Mouse (Mus musculus): ENCODE measurements around the gene Dlg4. TPM values are rescaled to one million over a fixed set of nuclear protein-coding genes. Genes with fewer than 3 reads are reported as not detected.

The Dlg4 gene
- 210 and 442 TPM in 2 replicates for polyA plus RNA-seq (2012; ENCODE audit: insufficient read depth, insufficient read length, low replicate concordance, missing spikeins)

GRCm38 (mm10) chr11:70016669-70017068 is at the start of gene Dlg4:
TSS of gene Dlg4 (plus strand) at chr11:70016942.
- TF ChIP-seq POLR2A (IDR thresholded peaks at IDR 0.05; ENCODE audit: insufficient read depth, low read depth, low read length) = no peak
- TF ChIP-seq CTCF (IDR thresholded peaks at IDR 0.05; ENCODE audit: insufficient read depth, low read depth, low read length) = no peak
- WGBS = 72% methylated on average over 3 of the region's 3 CpGs

GRCm38 (mm10) chr11:69968793-69969192 is 47.9 kb upstream of the Dlg4 start:
- Histone ChIP-seq H3K4me3 (ENCODE audit: insufficient read depth, low read depth, low read length) (no peak overlapping the region), H3K4me1 (ENCODE audit: control insufficient read depth, insufficient read depth, low read length) (peaks cover 14% of the 10 kb centered on the region; the same call in 1 of the 2 replicates), H3K27ac (ENCODE audit: insufficient read depth, low read depth, low read length) (no peak overlapping the region)
- 89% methylated on average over 4 of the region's 4 CpGs for WGBS
- no peak for TF ChIP-seq POLR2A (IDR thresholded peaks at IDR 0.05; ENCODE audit: insufficient read depth, low read depth, low read length)
- TF ChIP-seq CTCF (IDR thresholded peaks at IDR 0.05; ENCODE audit: insufficient read depth, low read depth, low read length) = no peak

More at GRCm38 (mm10) chr11:70016669-70017068, at the start of gene Dlg4:
- peaks cover 18% of the 10 kb centered on the region for H3K4me1 ChIP-seq (ENCODE audit: control insufficient read depth, insufficient read depth, low read length)
- H3K4me3 ChIP-seq (ENCODE audit: insufficient read depth, low read depth, low read length) = peak within 1 kb of the TSS; percentile 58
- H3K27ac ChIP-seq (ENCODE audit: insufficient read depth, low read depth, low read length) = peak within 1 kb of the TSS; percentile 94

- TF ChIP-seq POLR2A (IDR thresholded peaks at IDR 0.05; ENCODE audit: insufficient read depth, low read depth, low read length) (no peak), CTCF (IDR thresholded peaks at IDR 0.05; ENCODE audit: insufficient read depth, low read depth, low read length) (no peak)
- H3K4me1 ChIP-seq (ENCODE audit: control insufficient read depth, insufficient read depth, low read length) = peaks cover 12% of the 10 kb centered on the region; the same call in 1 of the 2 replicates
- no peak overlapping the region for H3K4me3 ChIP-seq (ENCODE audit: insufficient read depth, low read depth, low read length)
- H3K27ac ChIP-seq (ENCODE audit: insufficient read depth, low read depth, low read length) = no peak overlapping the region
- 86% methylated on average over 6 of the region's 6 CpGs for WGBS
These were observed 46.5 kb upstream of the Dlg4 start for GRCm38 (mm10) chr11:69970222-69970621.

GRCm38 (mm10) chr11:69970775-69971174 is 46.0 kb upstream of the Dlg4 start:
- 75% methylated on average over 3 of the region's 3 CpGs for WGBS
- H3K27ac ChIP-seq (ENCODE audit: insufficient read depth, low read depth, low read length) = no peak overlapping the region
- peaks cover 10% of the 10 kb centered on the region; the same call in 1 of the 2 replicates for H3K4me1 ChIP-seq (ENCODE audit: control insufficient read depth, insufficient read depth, low read length)
- no peak overlapping the region for H3K4me3 ChIP-seq (ENCODE audit: insufficient read depth, low read depth, low read length)
- TF ChIP-seq CTCF (IDR thresholded peaks at IDR 0.05; ENCODE audit: insufficient read depth, low read depth, low read length) (no peak), POLR2A (IDR thresholded peaks at IDR 0.05; ENCODE audit: insufficient read depth, low read depth, low read length) (no peak)

- H3K27ac ChIP-seq (ENCODE audit: insufficient read depth, low read depth, low read length) = no peak overlapping the region
- TF ChIP-seq POLR2A (IDR thresholded peaks at IDR 0.05; ENCODE audit: insufficient read depth, low read depth, low read length) (no peak), CTCF (IDR thresholded peaks at IDR 0.05; ENCODE audit: insufficient read depth, low read depth, low read length) (no peak)
- H3K4me3 ChIP-seq (ENCODE audit: insufficient read depth, low read depth, low read length) = no peak overlapping the region
- no peaks in the 10 kb centered on the region for H3K4me1 ChIP-seq (ENCODE audit: control insufficient read depth, insufficient read depth, low read length)
- WGBS = 95% methylated on average over 2 of the region's 2 CpGs
These were observed 41.8 kb upstream of the Dlg4 start for GRCm38 (mm10) chr11:69974907-69975306.

GRCm38 (mm10) chr11:69976271-69976670 is 40.5 kb upstream of the Dlg4 start:
- TF ChIP-seq CTCF (IDR thresholded peaks at IDR 0.05; ENCODE audit: insufficient read depth, low read depth, low read length) (no peak), POLR2A (IDR thresholded peaks at IDR 0.05; ENCODE audit: insufficient read depth, low read depth, low read length) (no peak)
- 85% methylated on average over 4 of the region's 4 CpGs for WGBS

GRCm38 (mm10) chr11:69979827-69980195 is 36.9 kb upstream of the Dlg4 start:
- peak overlapping the region; percentile 69 for H3K4me3 ChIP-seq (ENCODE audit: insufficient read depth, low read depth, low read length)
- H3K4me1 ChIP-seq (ENCODE audit: control insufficient read depth, insufficient read depth, low read length) = peaks cover 9% of the 10 kb centered on the region
- peak overlapping the region; percentile 98; the same call in 1 of the 2 replicates for H3K27ac ChIP-seq (ENCODE audit: insufficient read depth, low read depth, low read length)
- TF ChIP-seq CTCF (IDR thresholded peaks at IDR 0.05; ENCODE audit: insufficient read depth, low read depth, low read length) = no peak
- TF ChIP-seq POLR2A (IDR thresholded peaks at IDR 0.05; ENCODE audit: insufficient read depth, low read depth, low read length) = no peak
- WGBS = 1% methylated on average over 16 of the region's 16 CpGs

More at GRCm38 (mm10) chr11:69976271-69976670, 40.5 kb upstream of the Dlg4 start:
- Histone ChIP-seq H3K27ac (ENCODE audit: insufficient read depth, low read depth, low read length) (no peak overlapping the region), H3K4me1 (ENCODE audit: control insufficient read depth, insufficient read depth, low read length) (no peaks in the 10 kb centered on the region), H3K4me3 (ENCODE audit: insufficient read depth, low read depth, low read length) (no peak overlapping the region)

GRCm38 (mm10) chr11:69980196-69981140 is 36.3 kb upstream of the Dlg4 start:
- WGBS = 1% methylated on average over 56 of the region's 60 CpGs
- Histone ChIP-seq H3K27ac (ENCODE audit: insufficient read depth, low read depth, low read length) (peak overlapping the region; percentile 98), H3K4me3 (ENCODE audit: insufficient read depth, low read depth, low read length) (peak overlapping the region; percentile 89), H3K4me1 (ENCODE audit: control insufficient read depth, insufficient read depth, low read length) (peaks cover 9% of the 10 kb centered on the region)
- TF ChIP-seq POLR2A (IDR thresholded peaks at IDR 0.05; ENCODE audit: insufficient read depth, low read depth, low read length) (peak; percentile 47; the same call in 1 of the 2 replicates), CTCF (IDR thresholded peaks at IDR 0.05; ENCODE audit: insufficient read depth, low read depth, low read length) (no peak)
